Mouse (Mus musculus): ENCODE data around the gene Paxbp1. TPM values are rescaled to one million over a fixed set of nuclear protein-coding genes. Genes with fewer than 3 reads are reported as not detected.

Gene Paxbp1
- polyA plus RNA-seq, 1 experiment from 2014 or later: 51.8 TPM

DNA sequence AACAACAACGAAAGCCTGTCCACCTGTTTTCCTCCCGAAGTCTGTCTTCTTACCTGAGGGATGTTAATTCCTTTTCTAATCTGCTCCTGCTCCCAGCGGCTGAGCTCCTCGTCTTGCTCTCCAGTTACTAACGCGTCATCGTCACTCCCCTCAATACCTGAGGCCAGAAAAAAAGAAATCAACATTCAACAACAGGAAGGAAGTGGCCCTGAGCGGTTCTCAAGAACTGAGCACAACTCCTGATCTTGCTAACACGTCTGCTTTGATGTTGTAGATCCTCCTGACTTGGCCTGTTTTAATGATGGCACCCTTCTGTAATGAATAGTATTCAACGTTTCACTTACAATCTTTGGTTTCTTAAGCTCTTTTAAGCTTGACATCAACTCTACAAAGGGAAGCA, 8.5 kb downstream of the Paxbp1 start:
- H3K27me3 ChIP-seq (replicated peaks; ENCODE audit: control insufficient read depth, insufficient read depth, low read length): no peaks in the 10 kb centered on the region
- H3K36me3 ChIP-seq (ENCODE audit: control insufficient read depth, insufficient read depth, low read length): peaks cover 86% of the 10 kb centered on the region
- no peak overlapping the region for H3K9ac ChIP-seq (ENCODE audit: low read depth, low read length)
- ATAC-seq (ENCODE audit: low read depth) (no peak), DNase-seq (ENCODE audit: low spot score) (no peak)
- H3K9me3 ChIP-seq (ENCODE audit: control insufficient read depth, low read length): no peaks in the 10 kb centered on the region
- 89% methylated on average over 10 of the region's 10 CpGs for WGBS
- H3K4me3 ChIP-seq (ENCODE audit: low read depth, low read length): no peak overlapping the region
- no peaks in the 10 kb centered on the region for H3K4me1 ChIP-seq (ENCODE audit: control insufficient read depth, insufficient read depth, low read length)
- H3K27ac ChIP-seq (replicated peaks; ENCODE audit: low read depth, low read length): no peak overlapping the region
- H3K4me2 ChIP-seq (ENCODE audit: low read depth, low read length): no peak overlapping the region

DNA sequence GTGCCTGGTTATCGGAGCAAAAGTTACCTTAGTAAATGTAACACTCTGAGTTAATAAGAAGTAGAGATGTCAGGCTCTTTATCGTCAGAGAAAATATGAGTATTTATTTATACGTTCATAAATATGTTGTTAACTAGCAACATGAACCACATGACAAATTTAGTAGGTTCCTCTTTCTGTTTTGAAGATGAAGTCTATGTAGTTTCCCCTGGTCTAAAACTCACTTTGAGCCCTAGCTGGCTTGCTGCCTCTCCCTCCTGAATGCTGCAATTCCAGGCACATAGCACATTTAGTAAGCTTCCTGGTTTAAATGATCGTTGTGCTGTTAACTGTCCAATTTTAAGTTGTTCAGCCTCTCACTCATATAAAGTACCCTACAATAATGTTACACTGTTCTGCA, 13.6 kb downstream of the Paxbp1 start:
- DNase-seq (ENCODE audit: low spot score): no peak
- no peak overlapping the region for H3K27ac ChIP-seq (replicated peaks; ENCODE audit: low read depth, low read length)
- no peak for ATAC-seq (ENCODE audit: low read depth)
- H3K4me1 ChIP-seq (ENCODE audit: control insufficient read depth, insufficient read depth, low read length): no peaks in the 10 kb centered on the region
- 94% methylated on average over 4 of the region's 4 CpGs for WGBS
- H3K9ac ChIP-seq (ENCODE audit: low read depth, low read length): no peak overlapping the region
- peaks cover 94% of the 10 kb centered on the region for H3K36me3 ChIP-seq (ENCODE audit: control insufficient read depth, insufficient read depth, low read length)
- H3K4me2 ChIP-seq (ENCODE audit: low read depth, low read length): no peak overlapping the region
- no peaks in the 10 kb centered on the region for H3K27me3 ChIP-seq (replicated peaks; ENCODE audit: control insufficient read depth, insufficient read depth, low read length)
- H3K4me3 ChIP-seq (ENCODE audit: low read depth, low read length): no peak overlapping the region
- H3K9me3 ChIP-seq (ENCODE audit: control insufficient read depth, low read length): no peaks in the 10 kb centered on the region

DNA sequence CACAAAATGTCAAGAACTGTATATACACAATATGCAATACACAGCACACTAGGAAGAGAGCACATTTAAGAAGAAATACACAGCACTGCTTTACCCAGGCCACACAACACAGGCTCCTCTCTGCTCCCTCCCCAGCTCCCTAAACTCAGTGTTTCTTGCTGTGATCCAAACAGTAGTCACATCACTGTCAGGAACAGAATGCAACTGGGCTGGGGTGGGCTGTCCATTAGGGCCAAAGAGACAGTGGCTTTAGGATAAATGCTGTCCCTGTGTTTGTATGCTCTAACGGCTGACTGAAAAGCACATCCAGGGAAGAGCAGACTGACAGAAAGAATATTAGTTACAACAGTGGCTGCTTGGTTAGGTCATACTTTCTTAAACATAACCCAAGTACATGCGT, 14.4 kb downstream of the Paxbp1 start:
- Histone ChIP-seq H3K4me1 (ENCODE audit: control insufficient read depth, insufficient read depth, low read length) (no peaks in the 10 kb centered on the region), H3K4me3 (ENCODE audit: low read depth, low read length) (no peak overlapping the region)
- WGBS: 82% methylated on average over 2 of the region's 2 CpGs

DNA sequence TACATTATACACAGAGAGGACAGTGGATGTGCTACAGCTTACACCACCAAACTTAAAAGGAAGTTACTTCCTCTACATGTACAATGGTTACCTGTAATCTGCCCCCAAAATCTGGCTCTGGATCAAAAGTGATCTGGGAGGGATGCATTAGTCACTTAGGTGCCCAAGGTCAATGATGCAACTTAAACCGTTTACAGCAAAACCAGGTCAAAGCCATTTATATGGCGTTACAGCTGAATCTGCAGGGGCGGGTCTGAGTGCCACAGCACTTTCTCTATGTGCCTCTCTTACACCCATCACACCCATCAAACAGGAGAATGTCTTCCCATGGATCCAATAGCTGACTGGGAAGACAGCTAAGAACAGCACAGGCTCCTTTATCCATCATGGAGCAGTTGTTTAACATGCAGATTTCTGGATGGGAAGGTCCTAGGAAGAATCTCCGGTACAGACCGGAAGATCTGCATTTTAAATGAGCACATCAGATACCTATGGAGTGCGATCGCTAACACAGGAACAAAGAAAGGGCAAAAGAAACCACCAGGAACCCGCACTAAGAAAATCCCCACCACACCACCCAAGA, 15.1 kb downstream of the Paxbp1 start:
- Histone ChIP-seq H3K9me3 (ENCODE audit: control insufficient read depth, low read length) (no peaks in the 10 kb centered on the region; the same call in 1 of the 2 replicates), H3K27me3 (replicated peaks; ENCODE audit: control insufficient read depth, insufficient read depth, low read length) (no peaks in the 10 kb centered on the region), H3K4me2 (ENCODE audit: low read depth, low read length) (no peak overlapping the region), H3K27ac (replicated peaks; ENCODE audit: low read depth, low read length) (no peak overlapping the region), H3K4me1 (ENCODE audit: control insufficient read depth, insufficient read depth, low read length) (no peaks in the 10 kb centered on the region), H3K36me3 (ENCODE audit: control insufficient read depth, insufficient read depth, low read length) (peaks cover 96% of the 10 kb centered on the region), H3K4me3 (ENCODE audit: low read depth, low read length) (no peak overlapping the region), H3K9ac (ENCODE audit: low read depth, low read length) (no peak overlapping the region)
- WGBS: 94% methylated on average over 8 of the region's 8 CpGs
- no peak for ATAC-seq (ENCODE audit: low read depth)
- DNase-seq (ENCODE audit: low spot score): no peak

More for the DNA sequence above, 14.4 kb downstream of the Paxbp1 start:
- no peak overlapping the region for H3K9ac ChIP-seq (ENCODE audit: low read depth, low read length)
- H3K27ac ChIP-seq (replicated peaks; ENCODE audit: low read depth, low read length): no peak overlapping the region
- no peak overlapping the region for H3K4me2 ChIP-seq (ENCODE audit: low read depth, low read length)
- H3K9me3 ChIP-seq (ENCODE audit: control insufficient read depth, low read length): no peaks in the 10 kb centered on the region
- DNase-seq (ENCODE audit: low spot score) (no peak), ATAC-seq (ENCODE audit: low read depth) (no peak)
- no peaks in the 10 kb centered on the region for H3K27me3 ChIP-seq (replicated peaks; ENCODE audit: control insufficient read depth, insufficient read depth, low read length)
- H3K36me3 ChIP-seq (ENCODE audit: control insufficient read depth, insufficient read depth, low read length): peaks cover 96% of the 10 kb centered on the region

DNA sequence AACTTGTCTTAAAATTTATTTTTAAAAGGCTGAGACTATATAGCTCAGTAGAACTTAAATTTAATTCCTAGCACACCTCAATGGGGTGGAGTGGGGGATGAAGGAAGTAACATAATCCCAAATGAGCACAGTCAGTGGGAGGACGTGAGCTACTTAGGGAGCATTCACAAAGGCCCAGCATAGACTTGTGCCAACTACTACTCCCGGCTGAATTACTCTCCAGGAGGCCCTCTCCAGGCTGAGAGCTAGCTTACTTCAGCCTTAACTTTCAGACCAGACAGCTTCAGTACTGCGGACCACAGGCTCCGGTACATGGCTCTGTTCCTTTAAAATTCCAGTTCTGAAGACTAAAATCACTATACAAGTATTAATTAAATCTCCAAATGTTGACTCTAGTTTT, 18.1 kb downstream of the Paxbp1 start:
- Histone ChIP-seq H3K4me2 (ENCODE audit: low read depth, low read length) (no peak overlapping the region), H3K4me3 (ENCODE audit: low read depth, low read length) (no peak overlapping the region), H3K9ac (ENCODE audit: low read depth, low read length) (no peak overlapping the region), H3K9me3 (ENCODE audit: control insufficient read depth, low read length) (no peaks in the 10 kb centered on the region; the same call in 1 of the 2 replicates), H3K27me3 (replicated peaks; ENCODE audit: control insufficient read depth, insufficient read depth, low read length) (no peaks in the 10 kb centered on the region), H3K4me1 (ENCODE audit: control insufficient read depth, insufficient read depth, low read length) (no peaks in the 10 kb centered on the region), H3K27ac (replicated peaks; ENCODE audit: low read depth, low read length) (no peak overlapping the region), H3K36me3 (ENCODE audit: control insufficient read depth, insufficient read depth, low read length) (peaks cover 94% of the 10 kb centered on the region)
- no peak for ATAC-seq (ENCODE audit: low read depth)
- WGBS: 88% methylated on average over 4 of the region's 4 CpGs
- no peak for DNase-seq (ENCODE audit: low spot score)

DNA sequence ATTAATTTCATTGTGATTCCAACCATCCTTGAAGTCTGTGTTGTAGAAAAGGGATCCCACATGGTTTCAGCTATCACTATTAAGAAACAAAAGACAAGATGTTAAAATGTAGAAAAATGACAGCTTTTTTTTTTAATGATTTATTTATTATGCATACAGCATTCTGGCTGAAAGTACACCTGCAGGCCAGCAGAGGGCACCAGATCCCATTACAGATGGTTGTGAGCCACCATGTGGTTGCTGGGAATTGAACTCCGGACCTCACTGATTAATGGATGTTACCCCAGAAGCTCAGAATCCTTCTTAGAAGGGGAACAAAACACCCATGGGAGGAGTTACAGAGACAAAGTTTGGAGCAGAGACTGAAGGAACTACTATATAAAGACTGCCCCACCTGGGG, 21.0 kb downstream of the Paxbp1 start:
- 93% methylated on average over 1 of the region's 1 CpGs for WGBS

DNA sequence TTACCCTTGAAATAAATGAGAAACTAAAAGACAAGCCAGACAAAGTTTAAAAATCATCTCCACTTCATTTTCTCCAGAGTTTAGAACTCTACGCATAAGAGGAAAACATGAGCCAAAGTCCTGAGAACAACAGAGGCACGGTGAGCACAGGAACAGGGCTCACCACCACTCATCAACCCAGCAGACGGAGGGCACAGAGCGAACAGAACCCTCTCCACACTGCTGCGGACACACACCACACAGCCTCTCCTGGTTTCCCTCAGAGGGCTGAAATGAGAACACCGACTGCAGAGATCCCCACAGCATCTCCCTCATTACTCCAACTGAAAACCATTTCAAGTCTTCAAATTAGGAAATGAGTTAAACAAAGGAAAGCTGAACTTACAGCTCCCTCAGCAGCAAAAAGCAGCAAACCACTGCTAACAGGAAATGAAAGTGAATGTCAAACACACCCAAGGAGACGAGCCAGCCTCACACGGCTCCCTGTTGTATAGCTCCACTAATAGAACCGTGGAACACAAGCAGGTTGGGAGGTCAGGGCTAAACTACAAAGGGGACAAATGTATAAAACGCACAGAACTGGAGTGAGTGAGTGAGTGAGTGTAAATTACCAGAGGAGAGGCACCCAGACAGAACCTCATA, 23.4 kb downstream of the Paxbp1 start:
- ATAC-seq (ENCODE audit: low read depth): no peak
- DNase-seq (ENCODE audit: low spot score): no peak
- Histone ChIP-seq H3K4me1 (ENCODE audit: control insufficient read depth, insufficient read depth, low read length) (no peaks in the 10 kb centered on the region), H3K27ac (replicated peaks; ENCODE audit: low read depth, low read length) (no peak overlapping the region), H3K4me3 (ENCODE audit: low read depth, low read length) (no peak overlapping the region), H3K4me2 (ENCODE audit: low read depth, low read length) (no peak overlapping the region), H3K9ac (ENCODE audit: low read depth, low read length) (no peak overlapping the region), H3K36me3 (ENCODE audit: control insufficient read depth, insufficient read depth, low read length) (peaks cover 94% of the 10 kb centered on the region), H3K27me3 (replicated peaks; ENCODE audit: control insufficient read depth, insufficient read depth, low read length) (no peaks in the 10 kb centered on the region), H3K9me3 (ENCODE audit: control insufficient read depth, low read length) (no peaks in the 10 kb centered on the region; the same call in 1 of the 2 replicates)
- WGBS: 93% methylated on average over 10 of the region's 10 CpGs

More for the DNA sequence above, 21.0 kb downstream of the Paxbp1 start:
- no peak overlapping the region for H3K4me3 ChIP-seq (ENCODE audit: low read depth, low read length)
- no peaks in the 10 kb centered on the region for H3K4me1 ChIP-seq (ENCODE audit: control insufficient read depth, insufficient read depth, low read length)
- DNase-seq (ENCODE audit: low spot score) (no peak), ATAC-seq (ENCODE audit: low read depth) (no peak)
- no peak overlapping the region for H3K27ac ChIP-seq (replicated peaks; ENCODE audit: low read depth, low read length)
- H3K4me2 ChIP-seq (ENCODE audit: low read depth, low read length): no peak overlapping the region
- peaks cover 98% of the 10 kb centered on the region for H3K36me3 ChIP-seq (ENCODE audit: control insufficient read depth, insufficient read depth, low read length)
- H3K9me3 ChIP-seq (ENCODE audit: control insufficient read depth, low read length): no peaks in the 10 kb centered on the region; the same call in 1 of the 2 replicates
- H3K9ac ChIP-seq (ENCODE audit: low read depth, low read length): no peak overlapping the region
- no peaks in the 10 kb centered on the region for H3K27me3 ChIP-seq (replicated peaks; ENCODE audit: control insufficient read depth, insufficient read depth, low read length)

DNA sequence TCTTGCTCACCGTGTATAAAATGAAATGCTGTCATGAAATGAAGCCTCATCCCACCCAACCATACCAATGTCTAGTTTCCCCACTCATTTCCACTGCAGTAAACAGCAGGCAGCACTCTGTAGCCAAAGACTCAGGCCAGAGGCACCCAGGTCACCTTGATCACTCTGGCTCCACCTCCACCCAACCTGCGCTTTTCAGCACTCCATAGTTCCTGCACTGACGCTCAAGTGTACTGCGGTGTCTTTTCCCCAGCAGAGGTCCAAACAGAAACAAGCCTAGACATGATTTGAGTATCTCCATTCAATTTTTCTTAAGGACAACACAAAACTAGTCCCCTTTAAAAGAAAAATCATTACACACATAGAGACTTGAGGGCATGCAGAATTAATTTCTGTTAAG, 24.9 kb downstream of the Paxbp1 start:
- no peak for ATAC-seq (ENCODE audit: low read depth)
- 94% methylated on average over 4 of the region's 4 CpGs for WGBS
- Histone ChIP-seq H3K36me3 (ENCODE audit: control insufficient read depth, insufficient read depth, low read length) (peaks cover 92% of the 10 kb centered on the region), H3K9ac (ENCODE audit: low read depth, low read length) (no peak overlapping the region), H3K27me3 (replicated peaks; ENCODE audit: control insufficient read depth, insufficient read depth, low read length) (no peaks in the 10 kb centered on the region), H3K4me3 (ENCODE audit: low read depth, low read length) (no peak overlapping the region), H3K4me1 (ENCODE audit: control insufficient read depth, insufficient read depth, low read length) (no peaks in the 10 kb centered on the region), H3K4me2 (ENCODE audit: low read depth, low read length) (no peak overlapping the region), H3K9me3 (ENCODE audit: control insufficient read depth, low read length) (no peaks in the 10 kb centered on the region; the same call in 1 of the 2 replicates), H3K27ac (replicated peaks; ENCODE audit: low read depth, low read length) (no peak overlapping the region)
- no peak for DNase-seq (ENCODE audit: low spot score)

DNA sequence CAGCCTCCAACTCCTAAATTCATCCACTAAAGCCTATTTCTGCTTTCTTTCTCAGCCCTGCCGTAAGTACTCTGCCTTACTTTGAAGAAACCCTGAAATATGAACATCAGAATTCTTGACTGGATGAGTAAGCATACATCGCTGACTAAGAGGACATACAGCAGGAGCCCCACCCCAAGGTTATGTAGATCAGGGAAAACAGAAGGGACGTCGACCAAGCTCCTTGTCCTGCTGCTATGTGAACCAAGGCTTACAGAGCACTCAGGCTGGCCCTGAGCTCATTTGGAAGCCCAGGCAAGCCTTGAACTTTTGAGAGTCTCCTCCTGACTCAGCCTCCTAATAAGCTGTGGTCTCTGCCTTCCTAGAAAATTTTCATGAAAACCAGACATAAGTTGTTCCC, 28.6 kb downstream of the Paxbp1 start:
- Histone ChIP-seq H3K4me1 (ENCODE audit: control insufficient read depth, insufficient read depth, low read length) (no peaks in the 10 kb centered on the region), H3K27me3 (replicated peaks; ENCODE audit: control insufficient read depth, insufficient read depth, low read length) (no peaks in the 10 kb centered on the region), H3K4me3 (ENCODE audit: low read depth, low read length) (no peak overlapping the region), H3K9ac (ENCODE audit: low read depth, low read length) (no peak overlapping the region), H3K9me3 (ENCODE audit: control insufficient read depth, low read length) (no peaks in the 10 kb centered on the region), H3K36me3 (ENCODE audit: control insufficient read depth, insufficient read depth, low read length) (peaks cover 69% of the 10 kb centered on the region), H3K4me2 (ENCODE audit: low read depth, low read length) (no peak overlapping the region), H3K27ac (replicated peaks; ENCODE audit: low read depth, low read length) (no peak overlapping the region)
- 86% methylated on average over 4 of the region's 4 CpGs for WGBS
- ATAC-seq (ENCODE audit: low read depth) (no peak), DNase-seq (ENCODE audit: low spot score) (no peak)

Data from embryonic facial prominence, embryonic 14.5 days (tissue).